ENCODE assay signal across 9 mouse cellular contexts in genomic region chr12:71009769-71010168, GRCm38 (mm10). TPM values are rescaled to one million over a fixed set of nuclear protein-coding genes. Genes with fewer than 3 reads are reported as not detected.
DNase-seq lines count a peak whose midpoint lies in the region; TF ChIP-seq lines count a peak whose summit lies in the region.
"Had no signal": no experiment of that assay in that cellular context is flagged by ENCODE, and none has a peak within 500 bp of the region (broad histone marks: within the 10 kb centered on the region; RNA-seq: fewer than 3 reads in every experiment).

No protein-coding gene starts in this region.

- H3K4me1 ChIP-seq in heart, embryonic 10.5 days = peaks cover 27% of the 10 kb centered on the region; the same call in 1 of the 2 replicates

- H3K9me3 ChIP-seq in heart, embryonic 10.5 days = no peaks in the 10 kb centered on the region
- H3K9me3 ChIP-seq: embryonic facial prominence, embryonic 13.5 days had no signal

- H3K27me3 ChIP-seq in heart, embryonic 10.5 days (ENCODE audit: insufficient read depth, poor library complexity, severe bottlenecking) = no peaks in the 10 kb centered on the region
- H3K27me3 ChIP-seq: embryonic facial prominence, embryonic 13.5 days had no signal

- no peak overlapping the region for H3K27ac ChIP-seq in heart, embryonic 10.5 days
- H3K27ac ChIP-seq in layer of hippocampus, adult 2 months = no peak overlapping the region
- H3K27ac ChIP-seq: embryonic facial prominence, embryonic 13.5 days had no signal

- H3K4me3 ChIP-seq in heart, embryonic 10.5 days = no peak overlapping the region
- no peak overlapping the region for H3K4me3 ChIP-seq in layer of hippocampus, adult 2 months
- H3K4me3 ChIP-seq: embryonic facial prominence, embryonic 13.5 days had no signal

- no peak for TF ChIP-seq CTCF in layer of hippocampus, adult 2 months (conservative IDR thresholded peaks at IDR 0.05)

- intact Hi-C loops in heart, postnatal 25 days (cut with DNase I) = no loop called here

- DNase-seq in heart, adult 11 months = peak; percentile 98
- no peak for DNase-seq in heart, embryonic 10.5 days (ENCODE audit: low spot score)
- peak; percentile 61 for DNase-seq in brain, adult 2 months (ENCODE audit: low read depth, low spot score)
- peak; percentile 44 for DNase-seq in heart, postnatal 25 days (ENCODE audit: low spot score)
- peak; percentile 39 for DNase-seq in lung, postnatal 14 days
- DNase-seq in ovary, postnatal 14 days (ENCODE audit: low spot score) = no peak
- DNase-seq in liver = no peak
- DNase-seq in layer of hippocampus, adult 2 months (ENCODE audit: low spot score in 2 of 2) = no peak

- 44% methylated on average over 4 of the region's 4 CpGs for WGBS in heart, embryonic 10.5 days

- H3K36me3 ChIP-seq in heart, embryonic 10.5 days = peaks cover 71% of the 10 kb centered on the region

RNA-seq across cellular contexts. Expression of gene Arid4a, which starts 6.0 kb away (rescaled TPM):
- polyA plus RNA-seq in heart, embryonic 10.5 days (2016; fragmentation: Nextera tagmentation; extraction: Ambion mirVana) = 24.1 and 26.9 TPM in 2 replicates
- 10 to 100 TPM; 12.0 to 16.7 TPM for total RNA-seq in heart, postnatal 25 days (2021)
- total RNA-seq in layer of hippocampus, adult 2 months (2021) = 10 to 100 TPM; 37.3 to 40.2 TPM

RNA-seq across cellular contexts. Expression of gene Psma3, which starts 35.3 kb away (rescaled TPM):
- polyA plus RNA-seq in heart, embryonic 10.5 days (2016; fragmentation: Nextera tagmentation; extraction: Ambion mirVana) = 513 and 568 TPM in 2 replicates
- 100 to 1,000 TPM; 191 to 201 TPM for total RNA-seq in heart, postnatal 25 days (2021)
- 100 to 1,000 TPM; 193 to 200 TPM for total RNA-seq in layer of hippocampus, adult 2 months (2021)

Comparison
In these comparisons a context has a peak if more than half of its experiments do, and no peak if none do; other contexts are left out.
1. DNase-seq: peak in heart, adult 11 months (single experiment), brain, adult 2 months (single experiment), heart, postnatal 25 days (single experiment) and lung, postnatal 14 days (single experiment); none in heart, embryonic 10.5 days (single experiment), ovary, postnatal 14 days (single experiment), liver (single experiment) and layer of hippocampus, adult 2 months (0 of 2).